In the genomic region with DNA sequence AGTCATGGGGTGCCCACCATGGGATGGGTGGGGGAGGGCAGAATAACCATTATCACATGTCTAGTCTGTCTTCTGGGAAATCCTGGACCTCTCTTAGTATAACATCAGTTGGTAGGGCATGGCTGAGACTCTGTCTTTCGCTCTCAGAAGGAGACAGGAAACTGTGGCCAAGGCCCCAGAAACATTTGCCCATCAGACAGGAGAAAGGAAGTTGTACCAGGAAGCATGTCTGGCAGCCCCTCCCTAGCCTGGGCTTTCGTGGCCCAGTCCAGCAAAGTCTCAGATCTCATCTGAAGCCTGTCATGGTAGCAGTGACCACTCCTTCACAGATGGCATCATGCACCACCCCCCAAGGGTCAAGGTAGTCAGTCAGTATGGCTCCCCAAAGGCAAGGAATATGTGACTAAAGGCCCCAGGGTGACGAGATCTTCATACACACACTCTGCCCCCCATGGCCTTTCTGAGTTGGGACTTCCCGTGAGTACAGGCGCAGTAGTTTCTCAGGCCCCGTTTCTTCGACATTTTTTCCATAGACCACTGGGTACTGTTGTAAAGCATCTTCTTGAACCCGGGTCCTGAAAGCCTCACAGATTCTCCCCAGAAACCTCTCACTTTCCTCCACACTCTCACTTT, we compare ENCODE assay signal across 32 mouse cellular contexts. TPM values are rescaled to one million over a fixed set of nuclear protein-coding genes. Genes with fewer than 3 reads are reported as not detected.
"Had no signal": no experiment of that assay in that cellular context is flagged by ENCODE, and none has a peak within 500 bp of the region (broad histone marks: within the 10 kb centered on the region; RNA-seq: fewer than 3 reads in every experiment).

No protein-coding gene starts in this region.

- ATAC-seq: midbrain, embryonic 15.5 days had no signal

- DNase-seq: kidney, adult 9 months; kidney, postnatal 14 days; layer of hippocampus, adult 9-11 months; liver, embryonic 13.5 days; lung, adult 2 months; lung, postnatal 14 days; retina, postnatal 1 day; thymus, adult 18-20 months; thymus, postnatal 36 days had no signal

RNA-seq across cellular contexts. Expression of a gene that starts 15.7 kb away (rescaled TPM):
- polyA plus RNA-seq: liver, adult 2 months; macrophage had no signal

RNA-seq across cellular contexts. Expression of a gene that starts 20.9 kb away (rescaled TPM):
- total RNA-seq: layer of hippocampus, adult 2 months; layer of hippocampus, postnatal 25 days; left cerebral cortex, adult 18-20 months; left cerebral cortex, postnatal 10 days; left cerebral cortex, postnatal 36 days; liver, adult 2 months; megakaryocyte, adult 5-6 weeks; neutrophil, adult 5-6 weeks had no signal
- polyA plus RNA-seq: kidney, embryonic 16.5 days; large intestine, adult 2 months; limb, embryonic 11.5 days; limb, embryonic 14.5 days; liver, adult 2 months; liver, embryonic 13.5 days; liver, embryonic 16.5 days; lung, adult 2 months; lung, embryonic 16.5 days; macrophage; midbrain, embryonic 12.5 days; midbrain, embryonic 15.5 days; neural tube, embryonic 13.5 days; small intestine, adult 2 months; spleen, adult 2 months; stomach, embryonic 16.5 days; testis, adult 2 months; urinary bladder, adult 2 months had no signal

RNA-seq across cellular contexts. Expression of a gene that starts 38.5 kb away (rescaled TPM):
- total RNA-seq: layer of hippocampus, adult 2 months; layer of hippocampus, postnatal 25 days; left cerebral cortex, adult 18-20 months; left cerebral cortex, postnatal 10 days; left cerebral cortex, postnatal 36 days; liver, adult 2 months; megakaryocyte, adult 5-6 weeks; neutrophil, adult 5-6 weeks had no signal
- polyA plus RNA-seq: kidney, embryonic 16.5 days; limb, embryonic 11.5 days; limb, embryonic 14.5 days; liver, adult 2 months; liver, embryonic 13.5 days; liver, embryonic 16.5 days; macrophage; midbrain, embryonic 12.5 days; midbrain, embryonic 15.5 days; neural tube, embryonic 13.5 days; spleen, adult 2 months; stomach, embryonic 16.5 days; testis, adult 2 months; urinary bladder, adult 2 months had no signal
